Mouse (Mus musculus) left cerebral cortex, postnatal 25 days (tissue): ENCODE data around the gene Sprn. TPM values are rescaled to one million over a fixed set of nuclear protein-coding genes. Genes with fewer than 3 reads are reported as not detected.
"Not testable (repeated sequence)": the region's sequence is repeated elsewhere in the genome, so short reads cannot be mapped to it uniquely, and the experiment has no call there.

ENCODE experiments used
- DNase-seq, 2 experiments: peaks; one replicate each; pipeline ENCODE4 v3.0.0; 2022; ENCODE audit warnings: low spot score in 2 of 2, mixed read lengths in 1 of 2
- intact Hi-C: fragments of 180-260 bp; cut with DNase I; formaldehyde crosslinking; loops from one replicate; pipeline ENCODE4 v1.15.1; 2025
- total RNA-seq, 2 experiments: library from RNA; stranded (reverse); gene quantifications; 2 replicates each; pipeline ENCODE4 v1.2.3; 2021

The Sprn gene
- total RNA-seq, 2 experiments from 2014 or later, result 160 to 172 TPM

- intact Hi-C loops, result no loop called here
- no peak for DNase-seq
Observed at GRCm38 (mm10) chr7:140160363-140160762, 5.7 kb upstream of the Sprn start.

GRCm38 (mm10) chr7:140153829-140154217 is 854 bp downstream of the Sprn start:
- peak in 1 of 2 experiments; percentile 4 for DNase-seq
- intact Hi-C loops, result loop anchor here (5.0 to 10.0 kb wide), 2 partner anchors 581 to 673 kb away; no protein-coding TSS in a partner anchor

- intact Hi-C loops, result loop anchor here (5.0 to 10.0 kb wide), 2 partner anchors 581 to 674 kb away; no protein-coding TSS in a partner anchor
- peak; percentile 65 to 66 for DNase-seq
Observed at GRCm38 (mm10) chr7:140153383-140153782, 1.3 kb downstream of the Sprn start.

- no peak for DNase-seq
- intact Hi-C loops, result no loop called here
Observed at GRCm38 (mm10) chr7:140144550-140144949, 10.1 kb downstream of the Sprn start.

- intact Hi-C loops, result loop anchor here (1.0 kb wide), 1 partner anchor 63 kb away; no protein-coding TSS in a partner anchor
- DNase-seq, result peak; percentile 59 to 66
Observed at GRCm38 (mm10) chr7:140141350-140141749, 13.3 kb downstream of the Sprn start.

- no peak for DNase-seq
Observed at GRCm38 (mm10) chr7:140138021-140138310, 16.7 kb downstream of the Sprn start.

GRCm38 (mm10) chr7:140137135-140138020 is 17.3 kb downstream of the Sprn start, which contains the start of gene Mtg1:
Gene Mtg1, plus strand, starts transcription at chr7:140137564.
- intact Hi-C loops, result loop anchor here (1.0 to 10.0 kb wide), 2 partner anchors 21 to 163 kb away; partner anchors contain the start of genes 6430531B16Rik and Echs1
- peak; percentile 98 to 99 for DNase-seq

More at GRCm38 (mm10) chr7:140138021-140138310, 16.7 kb downstream of the Sprn start:
- intact Hi-C loops, result loop anchor here (10.0 kb wide), 1 partner anchor 163 kb away; the partner anchor contains the start of gene 6430531B16Rik

- intact Hi-C loops, result loop anchor here (10.0 kb wide), 1 partner anchor 160 kb away; the partner anchor contains the start of gene 6430531B16Rik
- no peak for DNase-seq
Observed at GRCm38 (mm10) chr7:140135106-140135770, 19.4 kb downstream of the Sprn start.

GRCm38 (mm10) chr7:140134033-140134432 is 20.6 kb downstream of the Sprn start:
- intact Hi-C loops, result loop anchor here (10.0 kb wide), 1 partner anchor 159 kb away; the partner anchor contains the start of gene 6430531B16Rik
- not testable (repeated sequence) for DNase-seq

GRCm38 (mm10) chr7:140132184-140132583 is 22.5 kb downstream of the Sprn start:
- intact Hi-C loops, result loop anchor here (10.0 kb wide), 1 partner anchor 157 kb away; the partner anchor contains the start of gene 6430531B16Rik

GRCm38 (mm10) chr7:140127911-140128310 is 26.8 kb downstream of the Sprn start:
- DNase-seq, result no peak
- intact Hi-C loops, result no loop called here

More at GRCm38 (mm10) chr7:140132184-140132583, 22.5 kb downstream of the Sprn start:
- DNase-seq, result not testable (repeated sequence)

GRCm38 (mm10) chr7:140126934-140127333 is 27.7 kb downstream of the Sprn start:
- no peak for DNase-seq
- intact Hi-C loops, result no loop called here

- DNase-seq, result no peak
- intact Hi-C loops, result no loop called here
Observed at GRCm38 (mm10) chr7:140126022-140126350, 28.7 kb downstream of the Sprn start.

GRCm38 (mm10) chr7:140125278-140126021 is 29.2 kb downstream of the Sprn start:
- intact Hi-C loops, result no loop called here
- DNase-seq, result peak; percentile 80 to 91

- DNase-seq, result no peak
- intact Hi-C loops, result no loop called here
Observed at GRCm38 (mm10) chr7:140124382-140124781, 30.3 kb downstream of the Sprn start.

- DNase-seq, result no peak
- intact Hi-C loops, result no loop called here
Observed at GRCm38 (mm10) chr7:140122765-140123164, 31.9 kb downstream of the Sprn start.

GRCm38 (mm10) chr7:140121338-140121910 is 33.3 kb downstream of the Sprn start:
- DNase-seq, result no peak
- intact Hi-C loops, result no loop called here

- DNase-seq, result no peak
- intact Hi-C loops, result no loop called here
Observed at GRCm38 (mm10) chr7:140120484-140120883, 34.2 kb downstream of the Sprn start.
